Mouse (Mus musculus) liver (tissue): ENCODE results near the gene Rhbdl2.

Experiments used
- DNase-seq: peaks from one replicate; pipeline ENCODE4 v3.0.0-alpha.2; 2020; ENCODE audit warnings: mixed read lengths

Rhbdl2 gene

DNA sequence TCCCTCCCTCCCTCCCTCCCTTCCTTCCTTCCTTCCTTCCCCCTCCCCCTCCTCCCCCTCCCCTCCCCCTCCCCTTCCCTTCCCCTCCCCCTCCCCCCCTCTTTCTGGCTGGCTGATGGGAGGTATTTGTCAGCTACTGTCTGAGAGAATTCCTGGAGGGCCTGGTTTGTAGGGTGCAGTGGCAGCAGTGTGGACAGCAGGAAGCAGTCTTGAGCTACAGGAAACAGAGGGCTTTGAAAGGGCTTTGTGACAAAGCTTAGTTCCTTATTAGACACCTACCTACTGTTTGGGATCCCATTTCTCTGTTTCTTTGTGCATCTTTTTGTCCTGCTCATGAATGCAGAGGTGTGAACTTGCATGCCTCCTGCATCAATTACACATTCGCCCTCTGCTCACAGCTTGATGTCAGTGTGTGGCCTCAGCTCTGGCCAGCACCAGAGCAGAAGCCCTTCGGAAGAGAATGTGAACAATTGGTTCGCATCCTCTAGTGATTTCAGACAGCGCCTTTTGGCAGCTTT, 31.5 kb downstream of the Rhbdl2 start:
- no peak for DNase-seq

DNA sequence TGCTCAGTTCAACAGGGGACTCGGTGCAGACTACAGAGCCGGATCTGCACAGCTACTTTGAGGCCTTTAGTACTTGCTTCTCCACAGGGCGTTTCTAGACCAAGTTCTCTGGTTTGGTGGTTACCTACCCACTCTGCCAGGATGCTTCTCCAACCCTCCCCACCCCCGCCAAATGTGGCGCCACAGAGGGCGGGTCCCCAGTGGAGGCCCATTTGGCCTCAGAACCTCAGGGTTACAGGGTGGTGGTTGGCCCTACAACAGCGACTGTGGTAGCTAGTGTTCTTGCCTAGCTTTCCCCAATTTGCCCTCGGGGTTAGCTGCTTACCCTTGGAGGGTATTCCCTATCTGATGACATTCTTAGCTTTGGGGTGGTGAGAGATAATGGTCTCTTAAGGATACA, 54.5 kb downstream of the Rhbdl2 start:
- DNase-seq = no peak

DNA sequence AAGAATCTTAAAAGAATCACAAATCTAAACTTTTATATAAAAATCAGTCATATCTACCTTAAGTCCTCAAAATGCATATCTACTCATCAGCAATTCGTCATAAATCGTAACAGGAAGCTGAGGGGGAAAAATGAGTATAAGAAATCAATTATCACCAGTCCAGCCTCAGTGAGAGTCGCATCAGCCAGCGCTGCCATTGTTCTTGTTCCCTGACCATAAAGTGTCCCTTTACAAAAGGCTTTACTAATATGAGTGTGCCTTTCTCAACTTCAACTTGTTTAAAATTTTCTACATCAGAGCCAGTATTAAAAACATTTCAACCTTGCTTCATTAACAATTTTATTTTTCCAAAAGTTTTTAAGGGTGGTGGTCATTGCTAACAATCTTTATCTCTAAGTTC, 69.2 kb downstream of the Rhbdl2 start:
- no peak for DNase-seq

DNA sequence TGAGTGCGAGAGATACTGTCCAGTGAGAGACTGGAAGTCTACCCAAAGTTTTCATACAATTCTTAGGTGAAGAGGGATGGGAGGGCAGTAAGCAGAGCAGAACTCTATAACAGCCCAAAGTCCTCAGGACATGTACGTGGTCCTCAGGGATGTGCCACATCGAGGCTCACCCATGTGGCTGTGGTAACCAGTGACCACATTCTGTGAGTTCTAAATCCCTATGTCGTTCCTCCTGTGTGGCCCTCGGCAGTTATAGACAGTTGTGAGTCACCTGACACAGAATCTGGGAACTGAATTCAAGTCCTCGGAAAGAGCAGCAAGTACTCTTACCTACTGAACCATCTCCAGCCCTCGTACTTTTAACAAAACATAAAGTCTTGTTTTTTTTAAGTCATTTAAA, 70.4 kb downstream of the Rhbdl2 start:
- no peak for DNase-seq

DNA sequence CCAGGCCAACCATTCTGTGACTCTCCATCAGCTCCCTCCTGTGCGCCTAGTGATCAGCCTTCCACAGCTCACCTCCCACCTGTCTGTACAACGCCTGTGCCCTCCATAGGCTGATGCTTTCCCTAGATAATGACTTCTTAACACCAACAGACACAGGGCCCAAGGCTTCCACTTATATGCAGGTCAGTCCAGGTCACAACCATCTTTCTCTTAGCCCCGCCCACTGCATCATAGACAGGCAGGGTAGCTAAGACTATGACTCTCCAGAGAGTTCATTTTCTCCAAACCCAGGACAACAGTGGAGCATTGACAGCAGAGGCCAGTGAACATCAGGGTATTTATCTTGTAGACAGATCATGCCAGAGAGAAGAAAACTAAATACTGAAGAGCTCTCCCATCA, 71.7 kb downstream of the Rhbdl2 start, which contains the start of gene 4933427I04Rik:
4933427I04Rik (plus strand) TSS at position 301 of the 400 bp plus-strand sequence.
- DNase-seq = no peak

DNA sequence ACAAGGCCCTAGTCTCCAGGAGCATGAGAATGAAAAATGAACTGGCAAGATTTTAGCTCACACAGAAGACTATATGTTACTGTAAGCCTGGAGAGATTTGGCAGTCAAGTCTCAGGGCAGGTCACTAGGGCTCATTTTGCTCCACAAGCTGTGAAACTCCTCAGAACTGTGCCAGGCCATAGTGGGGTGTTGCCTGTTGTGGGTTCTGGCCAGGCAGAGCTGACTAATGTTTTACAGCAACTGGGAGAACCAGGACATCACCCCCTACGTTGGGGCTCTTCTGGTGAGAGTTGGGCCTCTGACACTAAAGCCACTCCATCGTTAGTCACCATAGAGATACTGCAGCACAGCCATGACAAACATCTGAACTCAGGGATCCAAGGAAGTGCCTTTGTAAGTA, 72.1 kb downstream of the Rhbdl2 start:
- DNase-seq = no peak

DNA sequence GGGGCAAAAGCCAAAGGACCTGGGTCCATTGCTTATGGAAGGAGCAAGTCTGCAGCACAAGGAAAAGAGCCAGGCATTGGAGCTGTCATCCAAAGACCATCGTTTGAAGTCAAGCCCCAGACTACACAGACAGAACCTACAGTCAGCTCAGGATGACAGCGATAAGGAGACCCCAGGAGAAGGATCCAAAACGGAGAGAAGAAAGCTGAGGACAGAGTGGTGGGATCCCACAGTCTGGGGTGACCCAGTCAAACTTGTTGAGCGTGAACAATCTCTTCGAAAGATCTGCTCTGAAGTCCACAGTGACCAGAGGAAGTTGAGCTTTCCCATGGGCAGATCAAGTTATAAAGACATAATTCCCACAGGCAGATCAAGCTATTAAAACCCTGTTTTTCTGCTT, 72.9 kb downstream of the Rhbdl2 start:
- no peak for DNase-seq
